Mouse (Mus musculus): ENCODE data around the gene Safb. TPM values are rescaled to one million over a fixed set of nuclear protein-coding genes. Genes with fewer than 3 reads are reported as not detected.

The Safb gene
- total RNA-seq, 2 experiments from 2014 or later, result 148 to 163 TPM

DNA sequence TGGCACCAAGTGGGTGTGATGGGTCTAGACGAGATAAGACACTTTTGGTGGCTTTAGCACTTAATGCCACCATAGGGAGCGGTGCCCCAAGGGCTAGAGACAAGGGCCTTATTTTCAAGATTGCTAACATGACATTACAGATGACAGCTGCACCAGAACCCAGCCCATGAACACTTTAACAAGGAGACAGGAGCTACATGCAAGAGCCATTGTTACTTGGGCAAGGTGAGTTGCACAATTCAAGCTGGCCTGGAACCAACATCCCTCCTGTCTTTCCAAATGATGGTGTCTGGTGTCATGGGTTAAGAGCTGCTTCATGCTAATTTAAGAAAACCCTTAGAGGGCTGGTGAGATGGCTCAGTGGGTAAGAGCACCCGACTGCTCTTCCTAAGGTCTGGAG is 25.2 kb upstream of the Safb start:
- no peak for DNase-seq (ENCODE audit: extremely low spot score in 1 of 2, low spot score in 1 of 2)

DNA sequence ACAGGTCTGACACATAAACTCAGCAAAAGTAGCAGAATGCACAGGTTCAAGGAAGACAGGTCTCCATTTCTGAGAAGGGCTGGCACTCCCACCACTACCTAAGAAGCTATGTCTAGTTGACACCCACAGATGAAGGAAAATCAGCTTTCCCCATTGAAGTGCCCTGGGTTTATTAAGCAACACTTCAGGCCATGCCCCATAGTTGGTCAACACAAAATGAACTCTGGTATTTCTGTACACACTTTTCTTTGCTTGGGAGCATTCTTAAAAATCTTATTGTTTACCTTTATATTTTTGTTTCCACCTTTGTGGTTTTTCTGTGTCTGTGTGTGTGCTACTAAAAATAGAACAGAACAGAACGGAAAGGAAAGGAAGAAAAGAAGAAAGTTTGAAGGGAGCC is 24.5 kb upstream of the Safb start:
- no peak for DNase-seq (ENCODE audit: extremely low spot score in 1 of 2, low spot score in 1 of 2)

DNA sequence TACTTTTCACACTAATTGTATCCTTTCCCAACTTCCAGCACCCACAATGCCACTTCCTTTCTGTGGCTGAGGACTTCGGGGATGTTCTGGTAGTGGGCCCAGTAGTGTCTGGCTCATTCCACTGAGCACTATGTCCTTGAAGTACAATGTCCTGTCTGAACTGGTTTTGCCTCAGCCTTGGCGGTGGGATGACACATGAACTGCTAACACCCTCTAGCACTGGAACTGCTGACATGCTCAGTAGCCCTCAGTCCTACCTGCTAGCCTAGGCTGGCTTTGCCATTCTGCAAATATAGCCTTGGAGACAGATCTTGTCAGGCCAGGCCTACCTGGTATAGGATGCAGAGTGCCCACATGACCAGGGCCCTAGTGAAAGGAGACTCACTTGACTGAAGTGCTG is 22.8 kb upstream of the Safb start:
- DNase-seq (ENCODE audit: extremely low spot score in 1 of 2, low spot score in 1 of 2), result no peak

DNA sequence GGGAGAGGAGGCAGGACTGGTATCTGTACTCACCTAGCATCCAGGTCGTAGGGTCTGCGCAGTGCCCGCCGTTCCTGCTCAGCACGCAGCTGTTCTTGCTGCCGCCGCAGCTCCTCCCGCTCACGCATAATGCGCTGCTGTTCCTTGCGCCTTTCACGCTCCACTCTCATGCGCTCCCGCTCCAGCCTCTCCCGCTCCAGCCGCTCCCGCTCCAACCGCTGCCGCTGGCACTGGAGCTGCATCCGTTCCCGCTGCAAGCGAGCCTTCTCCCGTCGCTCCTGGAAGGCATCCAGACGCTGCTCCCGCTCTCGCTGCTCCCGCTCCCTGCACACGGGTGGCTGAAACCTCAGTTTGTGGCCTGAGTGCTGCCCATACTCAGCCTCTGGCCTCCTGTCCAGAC is 18.3 kb upstream of the Safb start:
- DNase-seq (ENCODE audit: extremely low spot score in 1 of 2, low spot score in 1 of 2), result no peak

DNA sequence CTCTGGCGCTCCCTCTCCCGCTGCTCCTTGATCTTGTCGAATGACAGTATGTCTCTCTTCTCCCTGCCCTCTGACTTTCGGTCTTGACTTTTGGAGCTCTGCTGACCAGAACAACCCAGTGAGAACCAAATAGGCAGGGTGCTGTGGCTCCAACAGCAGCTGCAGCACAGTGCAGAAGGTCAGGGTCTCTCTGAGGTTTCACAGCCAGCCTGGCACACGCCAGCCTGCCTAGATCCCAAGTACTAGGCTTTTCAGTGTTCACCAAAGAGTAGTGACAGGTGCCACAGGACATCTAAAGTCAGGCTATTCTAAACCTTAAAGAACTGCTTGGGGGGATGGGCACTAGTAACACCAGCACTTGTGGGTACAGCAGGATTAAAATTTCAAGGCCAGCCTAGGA is 17.7 kb upstream of the Safb start:
- no peak for DNase-seq (ENCODE audit: extremely low spot score in 1 of 2, low spot score in 1 of 2)

DNA sequence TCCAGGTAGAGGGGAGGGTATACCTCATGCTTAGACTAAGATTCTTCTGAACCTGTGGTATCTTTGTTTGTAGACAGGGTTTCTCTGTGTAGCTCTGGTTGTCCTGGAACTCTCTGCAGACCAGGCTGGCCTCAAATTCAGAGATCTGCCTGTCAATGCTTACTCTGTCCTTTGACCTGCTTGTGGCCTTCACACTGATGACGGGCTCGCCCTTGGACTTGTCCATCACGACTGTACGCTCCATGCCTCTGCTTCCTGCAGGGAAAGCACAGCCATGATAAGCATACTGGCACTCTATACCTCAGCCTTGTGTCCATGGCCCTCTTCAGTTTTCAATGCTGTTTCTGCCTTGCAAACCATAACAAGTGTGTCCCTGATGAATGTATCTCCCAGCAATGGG is 17.3 kb upstream of the Safb start:
- DNase-seq (ENCODE audit: extremely low spot score in 1 of 2, low spot score in 1 of 2), result no peak

DNA sequence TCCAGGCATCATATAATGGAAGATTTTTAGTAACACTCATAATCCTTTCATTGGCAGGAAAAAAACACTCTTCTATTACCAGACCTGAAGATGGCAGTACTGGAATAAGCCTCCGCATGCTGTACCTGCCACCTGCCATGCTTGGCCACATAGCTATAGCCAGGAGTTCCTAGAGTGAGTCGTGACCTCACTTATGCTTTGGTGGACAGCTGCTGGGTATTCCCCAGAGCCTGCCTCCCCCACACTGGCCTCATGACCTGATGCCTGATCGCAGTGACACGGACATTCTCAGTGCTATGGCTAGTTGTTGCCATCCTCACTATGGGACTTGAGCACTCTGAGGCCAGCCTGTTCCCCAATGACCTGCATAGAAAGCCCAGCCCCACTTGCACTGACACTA is 14.3 kb upstream of the Safb start:
- DNase-seq (ENCODE audit: extremely low spot score in 1 of 2, low spot score in 1 of 2), result no peak

DNA sequence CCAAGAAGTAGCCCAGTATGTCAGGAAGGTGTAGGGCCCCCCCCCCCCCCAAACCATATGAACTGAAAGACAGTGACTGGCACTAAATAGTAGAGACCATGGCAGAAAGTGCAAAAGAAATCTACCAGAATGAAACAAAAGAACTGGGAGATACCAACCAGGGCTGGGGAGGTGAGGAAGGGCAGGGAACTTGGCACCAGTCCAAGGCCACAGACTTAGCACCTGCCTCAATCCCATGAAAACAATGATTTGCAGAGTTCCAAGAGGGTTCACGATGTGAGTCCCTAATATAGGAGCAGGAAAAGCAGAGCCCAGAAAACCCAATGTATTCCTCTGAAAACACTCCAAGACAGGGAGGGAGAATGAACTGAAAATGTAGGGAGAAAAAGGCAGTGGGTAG is 12.5 kb upstream of the Safb start:
- no peak for DNase-seq (ENCODE audit: extremely low spot score in 1 of 2, low spot score in 1 of 2)

DNA sequence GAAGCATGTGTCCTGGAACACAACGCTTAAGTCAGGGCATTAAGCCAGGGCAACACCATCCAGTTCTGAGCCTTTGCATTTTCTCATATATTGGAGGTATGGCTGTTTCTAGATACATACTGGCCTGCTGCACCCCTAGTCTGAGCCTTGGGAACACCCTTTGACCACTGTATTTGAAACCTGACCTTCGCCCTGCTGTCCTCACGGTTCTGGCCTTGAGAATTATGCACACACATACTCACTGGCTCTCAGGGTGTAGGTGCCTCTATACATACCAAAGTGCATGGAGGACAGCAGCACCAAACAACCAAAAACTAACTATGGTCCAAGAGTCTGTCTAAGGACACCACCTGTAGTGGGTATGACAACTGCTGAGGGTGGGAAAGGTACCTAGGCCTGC is 11.7 kb upstream of the Safb start:
- DNase-seq (ENCODE audit: extremely low spot score in 1 of 2, low spot score in 1 of 2), result no peak

DNA sequence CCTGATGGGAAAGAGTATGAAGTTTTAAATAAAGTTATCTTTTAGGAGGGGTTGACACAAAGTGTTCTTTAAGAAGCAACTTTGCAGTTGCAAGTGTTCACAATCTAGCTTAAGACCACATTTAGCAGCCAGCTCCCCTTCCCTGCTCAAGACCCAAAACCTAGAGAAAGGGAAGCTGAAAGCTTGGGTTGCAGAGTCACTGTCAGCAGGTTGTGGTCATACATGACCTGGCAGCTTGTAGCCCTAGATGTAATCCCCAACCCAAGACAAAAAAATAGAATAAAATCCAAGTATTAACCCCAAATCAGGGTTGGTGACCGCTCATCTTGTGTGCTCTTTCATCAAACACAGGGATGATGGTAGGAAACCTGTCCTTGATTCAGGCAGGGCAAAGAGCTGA is 1.6 kb upstream of the Safb start:
- DNase-seq (ENCODE audit: extremely low spot score in 1 of 2, low spot score in 1 of 2), result no peak

DNA sequence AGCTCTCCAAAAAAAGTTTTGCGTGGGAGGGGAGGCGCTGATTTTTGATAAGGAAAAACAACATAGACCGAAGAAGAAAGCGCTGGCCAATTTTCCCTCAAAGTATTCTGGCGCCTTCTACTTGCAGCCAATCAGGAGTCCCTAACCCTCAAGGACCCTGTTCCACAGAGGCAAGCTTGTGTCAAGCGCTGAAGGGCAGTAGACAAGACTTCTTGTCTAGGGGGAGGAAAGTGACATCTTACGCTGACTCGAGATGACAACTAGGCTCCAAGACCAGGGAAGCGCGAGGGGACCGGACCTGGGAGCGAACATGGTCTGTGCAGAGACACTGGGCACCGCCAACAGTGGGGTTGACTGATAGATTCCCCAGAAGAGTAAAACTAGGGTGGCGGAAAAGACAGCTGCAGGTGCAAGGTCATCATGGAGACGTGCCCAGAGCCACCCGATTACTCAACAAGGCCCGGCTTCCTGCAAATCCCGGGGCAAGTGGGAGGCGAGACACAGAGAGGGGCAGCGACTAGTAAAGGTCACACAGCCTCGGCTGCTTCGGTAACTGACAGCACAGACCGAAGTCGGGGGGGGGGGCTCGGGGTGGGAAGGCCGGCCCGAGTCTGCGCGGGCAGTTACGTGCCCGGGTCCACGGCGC is 891 bp upstream of the Safb start:
- peak in 1 of 2 experiments; percentile 25 for DNase-seq (ENCODE audit: extremely low spot score in 1 of 2, low spot score in 1 of 2)

DNA sequence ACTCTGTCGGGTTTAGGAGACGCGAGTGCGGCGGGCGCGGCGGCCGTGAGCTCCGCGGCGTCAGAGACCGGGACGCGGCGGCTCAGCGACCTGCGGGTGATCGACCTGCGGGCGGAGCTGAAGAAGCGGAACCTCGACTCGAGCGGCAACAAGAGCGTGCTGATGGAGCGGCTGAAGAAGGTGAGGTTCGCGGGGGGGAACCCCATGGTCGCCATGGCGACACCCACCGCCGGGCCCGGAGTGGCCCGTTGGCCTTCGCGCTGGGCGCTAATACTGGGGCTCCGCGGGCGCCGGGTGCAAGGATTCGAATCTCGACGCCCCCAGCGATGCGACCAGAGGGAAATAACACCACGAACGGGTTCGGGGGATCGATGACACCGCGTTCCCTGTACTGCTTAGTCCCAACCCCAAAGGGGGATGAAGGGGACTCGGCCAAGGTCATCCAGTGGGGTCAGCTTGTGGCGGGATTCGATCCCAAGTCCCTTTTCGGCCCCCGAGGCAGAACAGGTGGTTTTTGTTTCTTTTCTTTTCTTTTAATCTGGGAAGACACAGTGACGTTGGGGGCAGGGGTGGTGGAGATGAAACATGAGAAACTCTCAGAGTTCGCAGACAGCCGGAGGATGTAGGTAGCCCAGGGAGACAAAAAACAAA is 671 bp downstream of the Safb start:
- DNase-seq (ENCODE audit: extremely low spot score in 1 of 2, low spot score in 1 of 2), result peak in 1 of 2 experiments; percentile 35

DNA sequence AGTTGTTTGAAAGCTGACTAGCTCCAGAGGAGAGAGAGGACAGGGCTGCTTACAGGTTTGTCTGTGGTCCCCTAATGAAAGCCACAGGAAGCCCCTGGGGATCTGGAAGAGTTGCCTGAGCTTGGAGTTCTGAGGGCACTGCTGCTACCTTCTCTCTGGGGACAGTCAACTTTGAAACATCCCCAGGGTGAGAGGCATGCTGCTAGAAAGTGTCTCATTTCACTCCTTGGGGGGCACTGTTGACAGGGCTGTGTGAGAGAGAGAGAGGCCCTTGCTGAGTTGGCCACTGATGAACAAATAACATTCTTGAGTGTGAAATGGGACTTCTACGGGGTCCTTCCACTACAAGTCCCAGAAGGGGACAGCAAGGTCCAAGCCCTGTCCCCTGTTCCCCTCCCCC is 3.1 kb downstream of the Safb start:
- DNase-seq (ENCODE audit: extremely low spot score in 1 of 2, low spot score in 1 of 2), result no peak

DNA sequence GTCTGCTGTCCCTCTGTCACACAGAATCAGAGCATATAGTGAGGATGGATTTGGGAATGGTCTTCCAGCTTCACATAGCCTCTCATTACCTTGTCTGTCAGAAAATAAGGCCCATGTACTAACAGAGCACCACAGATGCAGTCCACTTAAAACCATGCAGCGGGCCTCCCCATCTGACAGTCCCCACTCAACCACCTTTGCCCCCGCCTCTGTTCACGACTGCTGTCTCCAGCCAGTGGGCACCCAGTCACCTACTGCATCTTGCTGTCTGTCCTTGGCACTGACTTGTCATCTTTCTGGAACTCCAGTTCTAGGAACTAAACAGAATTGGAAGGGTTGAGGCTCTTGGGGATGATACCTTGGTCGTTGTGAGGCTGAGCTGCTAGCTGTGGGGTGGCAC is 4.3 kb downstream of the Safb start:
- no peak for DNase-seq (ENCODE audit: extremely low spot score in 1 of 2, low spot score in 1 of 2)

DNA sequence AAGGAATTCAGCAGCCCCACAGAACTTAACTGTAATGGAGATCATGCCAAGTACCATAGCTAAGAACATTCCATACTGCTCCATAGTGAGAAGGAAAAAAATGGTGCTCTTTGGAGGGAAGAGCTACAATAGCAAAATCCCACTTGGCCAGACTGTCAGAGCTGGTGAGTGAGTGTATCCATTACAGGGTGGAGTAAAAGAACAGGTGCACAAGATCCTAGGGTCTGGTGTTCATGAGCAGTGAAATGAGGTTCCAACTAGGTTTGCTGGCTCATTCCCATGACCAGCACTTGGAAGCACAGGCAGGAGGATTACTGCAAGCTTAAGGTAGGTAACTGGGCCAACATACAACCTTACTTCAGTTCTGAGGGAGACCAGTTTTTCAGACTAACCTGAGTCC is 7.9 kb downstream of the Safb start:
- DNase-seq (ENCODE audit: extremely low spot score in 1 of 2, low spot score in 1 of 2), result no peak

DNA sequence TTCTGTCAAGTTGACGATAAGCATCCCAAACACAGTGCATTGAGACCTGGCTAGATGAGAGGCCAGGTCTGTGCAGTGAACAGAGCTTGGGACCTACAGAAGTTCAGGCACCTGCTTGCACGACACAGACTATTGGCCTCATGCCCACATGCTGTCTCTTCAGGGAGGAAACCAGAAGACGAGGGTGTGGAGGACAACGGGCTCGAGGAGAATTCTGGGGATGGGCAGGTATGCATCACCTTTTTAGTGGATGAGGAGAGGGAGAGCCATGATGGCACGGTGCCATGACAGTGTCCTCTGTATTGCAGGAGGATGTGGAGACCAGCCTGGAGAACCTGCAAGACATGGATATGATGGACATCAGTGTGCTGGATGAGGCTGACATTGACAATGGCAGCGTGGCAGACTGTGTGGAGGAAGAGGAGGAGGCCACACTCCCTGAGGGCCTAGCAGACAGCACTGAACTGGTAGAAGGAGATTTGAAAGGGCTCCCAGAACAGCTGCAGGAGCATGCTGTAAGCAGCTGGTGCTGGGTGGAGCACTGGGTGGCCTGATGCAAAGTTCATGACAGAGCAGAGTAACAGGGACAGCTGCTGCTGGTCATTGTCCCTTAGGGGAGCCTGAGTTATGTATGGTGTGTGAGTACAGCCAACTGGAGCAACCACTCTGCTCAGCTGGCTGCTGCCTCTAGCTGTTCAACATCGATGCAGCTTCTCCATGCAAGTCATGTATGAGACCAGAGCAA is 9.1 kb downstream of the Safb start:
- no peak for DNase-seq (ENCODE audit: extremely low spot score in 1 of 2, low spot score in 1 of 2)

DNA sequence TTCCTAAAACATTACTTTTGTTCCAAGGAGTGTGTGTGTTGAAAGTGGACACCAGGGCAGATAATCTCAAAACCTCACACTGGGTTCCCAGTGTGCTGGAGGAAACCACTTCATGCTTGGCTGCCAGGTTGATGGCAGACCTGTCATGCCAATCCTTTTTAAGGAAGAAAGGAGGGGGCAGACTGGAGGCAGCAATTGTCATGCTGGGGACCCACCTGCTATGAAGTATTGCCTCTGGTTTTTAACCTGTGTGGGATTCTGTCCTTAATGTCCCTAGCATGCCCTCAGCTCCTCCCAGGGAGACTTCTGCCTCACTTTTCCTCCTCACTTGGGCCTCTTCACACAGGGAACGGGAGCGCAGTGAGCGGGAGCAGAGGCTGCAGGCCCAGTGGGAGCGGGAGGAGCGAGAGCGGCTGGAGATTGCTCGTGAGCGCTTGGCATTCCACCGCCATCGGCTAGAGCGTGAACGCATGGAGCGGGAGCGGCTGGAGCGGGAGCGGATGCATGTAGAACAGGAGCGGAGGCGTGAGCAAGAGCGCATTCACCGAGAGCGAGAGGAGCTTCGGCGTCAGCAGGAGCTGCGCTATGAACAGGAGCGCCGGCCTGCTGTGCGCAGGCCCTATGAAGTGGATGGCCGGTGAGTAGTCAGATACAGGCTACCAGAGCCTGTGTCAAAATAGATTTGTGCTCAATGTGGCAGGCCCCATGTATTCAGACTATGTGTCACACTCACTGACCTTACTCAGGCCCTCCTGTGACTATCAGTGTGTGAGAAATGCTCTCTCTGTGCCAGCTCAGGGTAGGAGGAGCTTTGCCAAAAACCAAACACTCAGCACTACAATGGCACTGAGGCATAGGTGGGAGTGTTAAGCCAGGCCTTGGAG is 18.8 kb downstream of the Safb start:
- no peak for DNase-seq (ENCODE audit: extremely low spot score in 1 of 2, low spot score in 1 of 2)

DNA sequence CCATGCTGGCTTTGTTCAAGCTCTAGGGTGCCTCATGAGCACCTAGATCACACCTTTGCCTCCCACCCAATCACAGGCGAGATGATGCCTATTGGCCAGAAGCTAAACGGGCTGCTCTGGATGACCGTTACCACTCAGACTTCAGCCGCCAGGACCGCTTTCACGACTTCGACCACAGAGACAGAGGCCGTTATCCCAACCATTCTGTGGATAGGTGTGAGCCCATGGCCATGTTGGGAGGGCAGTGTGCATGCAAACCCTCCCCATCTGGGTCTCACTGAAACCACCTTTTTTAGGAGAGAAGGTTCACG is 19.4 kb downstream of the Safb start:
- no peak for DNase-seq (ENCODE audit: extremely low spot score in 1 of 2, low spot score in 1 of 2)

DNA sequence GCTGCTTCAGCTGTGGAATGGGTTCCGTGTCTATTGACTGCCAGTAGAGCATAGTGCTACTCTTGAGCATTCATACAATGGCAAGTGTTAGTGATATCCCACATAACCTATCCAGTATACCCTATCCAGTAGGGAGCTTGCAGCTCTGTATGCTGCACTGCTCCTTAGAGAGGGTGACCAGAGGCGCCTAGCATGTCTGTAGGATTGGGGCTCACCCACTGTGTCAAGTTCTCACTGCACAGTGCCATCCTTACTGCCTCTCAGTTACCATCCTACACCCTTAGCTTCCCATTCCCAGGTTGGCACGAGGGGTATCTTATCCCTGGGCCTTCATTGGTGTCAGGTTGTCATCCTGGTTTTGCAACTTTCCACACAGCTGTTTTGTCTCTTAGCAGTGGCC is 19.8 kb downstream of the Safb start:
- no peak for DNase-seq (ENCODE audit: extremely low spot score in 1 of 2, low spot score in 1 of 2)

DNA sequence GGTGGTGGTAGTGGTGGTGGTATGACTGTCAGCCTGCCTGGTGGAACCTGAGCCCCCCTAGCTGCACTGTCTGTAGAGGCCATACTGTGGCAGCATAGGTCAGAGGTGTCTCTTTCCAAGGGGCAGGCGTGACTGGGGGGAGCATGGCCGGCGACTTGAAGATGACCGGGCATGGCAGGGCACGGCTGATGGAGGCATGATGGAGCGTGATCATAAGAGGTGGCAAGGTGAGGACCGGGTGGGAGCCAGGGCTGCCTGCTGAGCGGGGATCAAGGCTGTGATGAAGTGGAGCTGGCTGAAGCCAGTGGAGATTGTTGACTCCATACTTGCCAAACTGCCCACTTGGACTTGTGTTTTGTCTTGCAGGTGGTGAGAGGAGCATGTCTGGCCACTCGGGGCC is 20.8 kb downstream of the Safb start:
- DNase-seq (ENCODE audit: extremely low spot score in 1 of 2, low spot score in 1 of 2), result no peak

DNA sequence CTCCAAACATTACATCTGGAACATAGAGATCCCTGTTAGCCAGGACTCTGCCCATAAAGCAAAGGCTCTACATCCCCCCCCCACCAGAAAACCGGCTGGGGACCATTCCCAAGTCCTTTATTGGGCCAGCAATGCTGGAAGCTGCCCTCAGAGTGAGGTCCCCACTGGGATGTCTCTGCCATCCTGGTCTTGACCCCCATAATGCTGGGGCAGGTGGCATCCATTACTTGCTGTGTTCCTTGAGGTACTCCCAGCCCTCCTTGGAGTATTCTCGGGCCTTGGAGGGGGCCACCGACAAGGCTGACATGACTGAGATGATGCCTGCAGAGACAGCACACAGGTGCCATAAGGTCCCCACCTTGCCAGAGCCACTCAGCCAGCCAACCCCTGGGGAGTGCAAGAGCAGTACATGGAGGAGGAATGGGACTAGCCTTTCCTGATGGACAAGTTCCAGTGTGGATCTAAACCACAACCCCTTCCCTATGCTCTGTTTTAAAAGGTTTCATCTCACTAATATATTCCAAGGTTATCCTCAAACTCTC is 23.0 kb downstream of the Safb start:
- no peak for DNase-seq (ENCODE audit: extremely low spot score in 1 of 2, low spot score in 1 of 2)
